Mouse (Mus musculus): ENCODE measurements around the gene Krtap1-3.
"Not testable (repeated sequence)": the region's sequence is repeated elsewhere in the genome, so short reads cannot be mapped to it uniquely, and the experiment has no call there.

Gene Krtap1-3

GRCm38 (mm10) chr11:99590981-99591380, at the start of gene Krtap1-3:
Gene Krtap1-3 (minus strand): TSS chr11:99591339.
- in situ Hi-C loops (cut with MseI, MboI), result no loop called here

DNA sequence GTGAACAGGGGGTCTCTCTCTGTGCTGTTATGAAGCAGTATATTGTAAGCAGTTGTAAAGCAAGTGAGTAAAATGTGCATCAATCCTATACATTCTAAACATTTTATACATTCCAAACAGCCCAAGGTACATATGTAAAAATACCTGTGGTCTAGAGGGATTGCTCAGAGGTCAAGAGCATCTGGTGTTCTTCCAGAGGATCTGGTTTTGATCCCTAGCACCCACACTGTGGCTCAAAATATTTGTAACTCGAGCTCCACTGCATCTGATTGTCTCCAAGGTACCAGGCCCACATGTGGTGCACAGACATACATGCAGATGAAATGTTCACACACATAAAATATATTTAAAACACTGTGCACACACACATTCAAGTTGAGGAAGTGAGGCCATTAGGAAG, 49.8 kb upstream of the Krtap1-3 start:
- in situ Hi-C loops (cut with MseI, MboI), result no loop called here

DNA sequence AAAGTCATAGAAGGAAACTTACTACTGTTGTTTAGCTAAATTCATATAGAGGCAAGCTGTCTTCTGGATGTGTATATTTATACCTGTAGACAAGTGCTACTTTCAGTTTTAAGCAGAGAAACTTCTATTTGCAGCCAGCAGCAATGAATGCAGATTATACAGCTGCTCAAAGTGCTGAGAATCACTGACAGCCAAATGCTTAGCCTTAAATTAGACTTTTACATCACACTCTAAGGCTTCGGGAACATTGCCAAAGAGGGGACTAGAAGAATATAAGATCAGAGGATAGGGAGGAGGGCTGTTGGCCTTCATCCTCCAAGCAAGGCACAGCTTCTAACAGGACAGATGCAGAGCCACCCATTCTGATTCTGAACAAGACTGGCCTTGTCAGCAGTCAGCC, 45.9 kb upstream of the Krtap1-3 start:
- in situ Hi-C loops (cut with MseI, MboI), result no loop called here

GRCm38 (mm10) chr11:99634653-99635134, 43.6 kb upstream of the Krtap1-3 start, which contains the start of gene Krtap4-2:
Gene Krtap4-2 (minus strand): TSS chr11:99635084.
- in situ Hi-C loops (cut with MseI, MboI), result no loop called here

DNA sequence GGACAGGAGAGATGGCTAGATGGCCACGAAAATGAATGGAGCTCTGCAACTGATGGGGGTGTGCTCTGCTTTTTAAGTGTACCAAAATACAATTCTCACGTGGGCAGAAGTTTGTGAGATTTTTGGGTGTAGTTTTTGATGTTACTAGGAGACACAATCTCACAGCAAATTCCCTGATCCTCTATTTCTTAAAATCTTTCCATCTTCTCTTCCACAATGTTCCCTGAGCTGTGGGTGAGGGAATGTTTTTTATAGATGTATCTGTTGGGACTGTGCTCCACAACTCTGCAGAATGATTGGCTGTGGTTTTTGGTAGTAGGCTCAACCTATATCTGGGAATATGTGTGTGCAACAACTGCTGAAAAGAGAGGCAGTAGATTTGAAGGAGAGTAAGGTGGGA, 42.2 kb upstream of the Krtap1-3 start:
- in situ Hi-C loops (cut with MseI, MboI), result no loop called here

DNA sequence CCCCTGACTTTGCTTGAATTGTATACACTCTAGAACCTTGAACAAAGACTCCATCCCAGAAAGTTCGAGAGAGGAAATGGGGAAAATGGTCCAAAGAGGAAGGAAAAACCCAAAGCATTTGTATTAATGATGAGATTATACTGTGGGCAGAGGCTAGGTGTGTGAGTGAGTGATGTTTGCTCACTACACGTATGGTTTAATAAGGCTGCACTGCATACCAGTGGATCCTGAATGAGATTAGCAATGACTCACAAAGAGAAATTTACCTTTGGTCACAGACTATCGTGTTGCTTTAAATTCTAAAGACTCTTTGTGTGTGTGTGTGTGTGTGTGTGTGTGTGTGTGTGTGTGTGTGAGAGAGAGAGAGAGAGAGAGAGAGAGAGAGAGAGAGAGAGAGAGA, 39.8 kb upstream of the Krtap1-3 start:
- in situ Hi-C loops (cut with MseI, MboI), result no loop called here

- in situ Hi-C loops (cut with MseI, MboI), result no loop called here
These were observed 37.0 kb upstream of the Krtap1-3 start, which contains the start of gene Krtap4-1 for GRCm38 (mm10) chr11:99628138-99628537. Gene Krtap4-1 (minus strand): TSS chr11:99628238.

- in situ Hi-C loops (cut with MseI, MboI), result no loop called here
These were observed 29.2 kb upstream of the Krtap1-3 start, which contains the start of gene Gm11562 for GRCm38 (mm10) chr11:99620335-99620734. Gene Gm11562 (minus strand): TSS chr11:99620435.

DNA sequence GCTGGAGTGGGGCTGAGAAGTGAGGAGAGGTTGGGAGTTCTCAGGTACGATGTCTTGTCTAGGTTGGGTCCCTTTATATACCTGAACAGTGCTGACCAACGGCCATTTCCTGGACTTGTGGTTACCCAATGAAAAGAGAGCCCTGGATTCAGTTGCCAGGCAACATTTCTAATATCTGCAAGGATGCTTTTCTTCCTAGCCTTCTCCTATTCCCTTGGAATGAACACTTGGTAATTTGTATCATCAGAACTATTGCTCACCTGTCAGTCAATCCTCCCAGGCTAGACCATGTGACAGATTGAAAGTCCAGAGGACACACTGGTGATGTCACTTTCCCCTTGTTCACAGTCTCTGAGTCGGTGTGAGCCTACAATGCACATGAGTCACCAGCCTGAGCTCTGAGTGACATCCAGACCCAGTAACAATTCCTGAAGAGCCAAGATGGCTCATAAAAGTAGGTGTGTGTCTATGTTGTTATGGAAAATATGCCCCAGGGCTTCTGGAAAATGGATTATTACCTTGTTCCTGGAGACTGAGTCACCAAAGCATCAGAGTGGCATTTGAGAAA, 23.7 kb upstream of the Krtap1-3 start, which contains the start of gene Krtap2-4:
TSS of gene Krtap2-4 (minus strand) at position 51 of the 568 bp plus-strand sequence.
- in situ Hi-C loops (cut with MseI, MboI), result no loop called here

GRCm38 (mm10) chr11:99610089-99610488, 18.9 kb upstream of the Krtap1-3 start, which contains the start of gene Gm11937:
Gene Gm11937 (minus strand): TSS chr11:99610189.
- in situ Hi-C loops (cut with MseI, MboI), result not testable (repeated sequence)

DNA sequence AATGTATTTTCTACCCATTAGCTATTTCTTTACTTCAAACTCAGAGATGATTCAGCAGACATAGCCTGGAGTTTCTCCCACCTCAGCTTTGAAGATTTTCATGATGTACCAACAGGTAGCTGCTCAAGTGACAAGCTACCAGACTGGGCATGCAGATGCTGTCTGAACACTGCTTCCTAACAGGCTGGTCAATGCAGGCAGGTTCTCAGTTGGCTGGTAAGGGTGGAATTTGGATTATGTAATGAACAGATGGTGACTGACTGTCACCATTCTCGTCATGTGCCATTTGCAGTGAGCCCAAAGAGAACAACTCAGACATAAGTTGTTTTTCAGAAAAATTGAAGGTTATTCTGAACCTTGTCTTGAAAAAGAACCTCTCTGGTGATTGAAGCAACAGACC, 18.0 kb upstream of the Krtap1-3 start:
- in situ Hi-C loops (cut with MseI, MboI), result no loop called here

- in situ Hi-C loops (cut with MseI, MboI), result not testable (repeated sequence)
These were observed 12.1 kb upstream of the Krtap1-3 start, which contains the start of gene Gm11938 for GRCm38 (mm10) chr11:99603208-99603607. Gene Gm11938 (minus strand): TSS chr11:99603308.

GRCm38 (mm10) chr11:99597742-99598141, 6.6 kb upstream of the Krtap1-3 start, which contains the start of gene Krtap9-3:
Gene Krtap9-3 (minus strand): TSS chr11:99598105.
- in situ Hi-C loops (cut with MseI, MboI), result not testable (repeated sequence)

DNA sequence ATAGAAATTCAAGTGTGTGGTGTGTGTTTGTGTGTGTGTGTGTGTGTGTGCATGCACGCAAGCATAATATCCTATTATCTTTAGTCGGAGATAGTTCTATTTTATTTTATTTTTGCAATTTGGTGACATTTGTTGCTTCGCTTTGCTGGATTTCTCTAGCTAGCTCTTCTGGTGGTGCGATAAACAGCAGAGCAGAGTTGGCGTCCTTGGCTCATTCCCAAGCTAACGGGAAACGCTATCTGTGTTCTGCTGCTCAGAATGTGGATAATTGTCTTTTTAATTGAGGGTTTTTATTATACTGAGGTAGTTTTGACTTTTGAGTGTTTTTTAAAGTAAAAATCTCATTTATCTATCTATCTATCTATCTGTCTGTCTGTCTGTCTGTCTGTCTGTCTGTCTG, 6.0 kb downstream of the Krtap1-3 start:
- in situ Hi-C loops (cut with MseI, MboI), result no loop called here

- in situ Hi-C loops (cut with MseI, MboI), result no loop called here
These were observed 7.9 kb downstream of the Krtap1-3 start, which contains the start of gene Krtap1-4 for GRCm38 (mm10) chr11:99583245-99583704. Gene Krtap1-4 (minus strand): TSS chr11:99583654.

- in situ Hi-C loops (cut with MseI, MboI), result no loop called here
These were observed 9.6 kb downstream of the Krtap1-3 start for GRCm38 (mm10) chr11:99581564-99581963.

GRCm38 (mm10) chr11:99581051-99581450, 10.1 kb downstream of the Krtap1-3 start:
- in situ Hi-C loops (cut with MseI, MboI), result no loop called here

- in situ Hi-C loops (cut with MseI, MboI), result no loop called here
These were observed 10.5 kb downstream of the Krtap1-3 start, which contains the start of gene Krtap1-5 for GRCm38 (mm10) chr11:99580636-99581035. Gene Krtap1-5 (minus strand): TSS chr11:99581016.

DNA sequence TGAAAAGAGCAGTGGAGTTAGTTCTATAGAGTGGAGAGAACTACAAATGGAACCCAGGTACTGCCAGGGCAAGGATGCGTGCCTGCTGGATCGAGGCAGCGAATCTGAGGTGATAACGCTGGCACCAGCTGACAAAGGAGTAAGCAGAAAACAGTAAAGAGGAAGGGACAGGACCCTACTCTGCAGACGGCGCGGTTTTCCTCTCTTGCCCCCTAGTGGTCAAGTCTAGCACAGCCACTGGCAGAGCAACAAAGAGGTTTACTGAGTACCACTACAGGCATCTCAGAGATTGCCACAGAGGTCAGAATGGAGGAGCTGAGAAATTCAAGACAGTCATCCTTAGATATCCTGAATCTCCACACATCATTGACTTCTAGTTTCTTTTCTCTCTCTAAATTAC, 17.0 kb downstream of the Krtap1-3 start:
- in situ Hi-C loops (cut with MseI, MboI), result loop anchor here in 1 of 2 experiments (10.0 kb wide), 1 partner anchor 109 kb away; no protein-coding TSS in a partner anchor

DNA sequence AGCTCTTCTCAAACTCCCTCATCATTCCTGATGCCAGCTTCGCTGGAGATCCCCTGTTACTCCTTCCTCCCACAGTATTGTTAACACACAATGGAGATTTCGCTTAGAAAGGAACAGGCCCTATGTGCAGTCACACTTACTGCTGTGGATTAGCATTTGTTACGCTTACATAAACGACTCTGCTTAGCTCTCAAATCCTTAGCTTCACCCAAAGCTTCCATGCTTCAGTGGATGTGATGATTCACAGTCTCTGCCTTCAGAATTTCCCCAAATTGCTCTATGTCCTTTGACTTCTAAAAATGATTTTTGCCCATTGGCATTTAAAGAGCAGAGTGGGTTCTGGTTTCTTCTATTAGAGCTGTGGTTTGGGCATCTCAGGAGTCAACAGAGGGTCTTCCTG, 18.0 kb downstream of the Krtap1-3 start:
- in situ Hi-C loops (cut with MseI, MboI), result loop anchor here in 1 of 2 experiments (10.0 kb wide), 1 partner anchor 108 kb away; no protein-coding TSS in a partner anchor

DNA sequence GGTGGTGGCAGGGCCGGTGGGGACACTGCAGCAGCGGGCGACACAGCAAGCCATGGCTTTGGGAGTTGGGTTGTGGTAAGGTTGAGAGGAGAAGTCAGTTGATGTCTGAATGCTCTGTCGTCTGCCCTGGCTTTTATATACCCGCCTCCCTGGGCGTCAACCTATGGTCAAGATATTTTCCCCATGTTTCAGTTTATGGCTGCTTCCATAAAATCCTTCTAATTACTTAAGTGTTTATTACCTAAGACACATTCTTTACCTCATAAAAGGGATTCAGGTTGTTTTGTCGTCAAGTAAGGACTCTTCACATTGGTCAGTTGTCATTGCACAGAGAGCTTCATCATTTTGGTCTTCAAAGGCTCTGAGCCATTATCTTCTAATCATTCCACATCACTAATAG, 24.6 kb downstream of the Krtap1-3 start, which contains the start of gene Krtap3-1:
TSS of gene Krtap3-1 (minus strand) at position 101 of the 400 bp plus-strand sequence.
- in situ Hi-C loops (cut with MseI, MboI), result no loop called here

DNA sequence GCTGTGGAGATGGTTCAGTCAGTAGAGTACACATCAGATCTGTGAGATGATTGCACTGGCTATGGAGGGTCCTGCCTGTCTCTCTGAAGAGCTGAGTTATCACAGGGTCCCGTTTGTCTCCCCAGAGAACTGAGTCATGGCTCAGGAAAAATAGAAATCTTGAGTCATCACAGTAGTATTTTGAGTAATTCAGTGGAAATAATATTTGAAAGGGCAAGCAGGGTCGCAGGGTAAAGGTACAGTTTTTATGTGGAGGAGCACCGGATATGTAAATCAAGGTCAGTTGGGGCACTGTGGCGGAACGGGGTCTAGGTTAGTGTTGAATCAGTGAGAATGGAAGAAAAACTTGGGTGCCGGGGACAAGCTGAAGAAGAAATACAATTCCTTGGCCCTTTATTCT, 28.6 kb downstream of the Krtap1-3 start:
- in situ Hi-C loops (cut with MseI, MboI), result no loop called here

DNA sequence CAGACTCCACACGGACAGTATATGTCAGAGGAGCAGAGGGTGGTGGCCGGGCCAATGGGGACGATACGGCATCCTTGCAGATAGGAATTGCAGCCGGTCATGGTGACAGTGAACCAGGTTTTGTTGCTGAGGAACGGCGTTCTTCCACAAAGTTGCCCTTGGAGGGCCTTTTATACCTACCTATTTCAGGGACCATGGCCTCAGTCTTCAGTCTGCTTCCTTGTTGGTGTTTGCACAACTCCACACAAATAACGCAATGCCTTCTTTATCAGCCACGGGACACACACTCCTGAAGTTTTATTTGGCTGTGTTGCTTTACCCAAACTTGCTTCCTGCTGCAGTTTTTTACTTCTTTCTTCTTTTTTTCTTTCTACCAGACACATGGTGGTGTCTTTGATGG, 31.8 kb downstream of the Krtap1-3 start, which contains the start of gene Gm11939:
TSS of gene Gm11939 (minus strand) at position 101 of the 400 bp plus-strand sequence.
- in situ Hi-C loops (cut with MseI, MboI), result no loop called here
